Mouse (Mus musculus) G1E (cell line): ENCODE data around the gene Cdkn3. TPM values are rescaled to one million over a fixed set of nuclear protein-coding genes. Genes with fewer than 3 reads are reported as not detected.
"Not testable (repeated sequence)": the region's sequence is repeated elsewhere in the genome, so short reads cannot be mapped to it uniquely, and the experiment has no call there.

Experiments
- ATAC-seq: 2 replicates; pipeline ENCODE4 v1.8.0; 2016; ENCODE audit warnings: mild to moderate bottlenecking; ENCODE audit not compliant: insufficient number of reproducible peaks, poor library complexity, low FRiP score, severe bottlenecking; ENCODE audit errors: extremely low read depth
- DNase-seq: peaks from one replicate; pipeline ENCODE4 v3.0.0; 2012; ENCODE audit warnings: low spot score
- H3K27me3 ChIP-seq: 2 replicates; pipeline ENCODE4 v1.6.1; 2012; ENCODE audit warnings: mild to moderate bottlenecking, low read length, inconsistent platforms; ENCODE audit not compliant: insufficient read depth
- H3K36me3 ChIP-seq: replicated peaks from 2 replicates; pipeline ENCODE3; 2012; ENCODE audit warnings: mild to moderate bottlenecking, inconsistent platforms
- H3K4me1 ChIP-seq: 2 replicates; pipeline ENCODE4 v1.6.1; 2012; ENCODE audit warnings: low read depth, low read length, inconsistent platforms, mixed read lengths; ENCODE audit not compliant: insufficient read depth
- H3K4me3 ChIP-seq: 2 replicates; pipeline ENCODE4 v1.5.1; 2012; ENCODE audit warnings: low read depth, mild to moderate bottlenecking, inconsistent platforms, low read length, moderate library complexity, mixed read lengths
- H3K9me3 ChIP-seq: replicated peaks from 2 replicates; pipeline ENCODE4 v1.6.1; 2012; ENCODE audit warnings: inconsistent platforms
- CTCF ChIP-seq: IDR thresholded peaks from 2 replicates; pipeline ENCODE4 v1.5.1; 2012; ENCODE audit warnings: low read depth, low read length, inconsistent platforms, mixed read lengths
- GATA1 ChIP-seq: IDR thresholded peaks from 2 replicates; pipeline ENCODE4 v1.6.1; 2012; ENCODE audit warnings: borderline replicate concordance, low read length, inconsistent platforms, mixed read lengths
- GATA2 ChIP-seq: IDR thresholded peaks from 2 replicates; pipeline ENCODE4 v1.6.1; 2012; ENCODE audit warnings: low read depth, low read length, inconsistent platforms, borderline replicate concordance
- POLR2AphosphoS5 ChIP-seq: IDR thresholded peaks from 2 replicates; pipeline ENCODE4 v1.6.1; 2012; ENCODE audit warnings: low read depth, low read length, inconsistent platforms; ENCODE audit not compliant: insufficient replicate concordance
- TAL1 ChIP-seq: conservative IDR thresholded peaks from 2 replicates; pipeline ENCODE4 v1.6.1; 2012; ENCODE audit warnings: low read depth, low read length, inconsistent platforms, mixed read lengths
- polyA plus RNA-seq: library from polyadenylated mRNA; stranded (reverse); fragments of >175 nt; gene quantifications from 2 replicates; pipeline ENCODE4 v1.2.3, GENCODE M21; 2012
- total RNA-seq, 2 experiments: library from RNA; stranded (forward) in 1 of 2; stranded (reverse) in 1 of 2; fragments of 200-1000 nt in 1 of 2; fragments of >200 nt in 1 of 2; fragmentation: Nextera tagmentation in 1 of 2; gene quantifications; 2 replicates each; pipeline ENCODE4 v1.2.3; 2014 to 2017

The Cdkn3 gene
- total and polyA plus RNA-seq, 3 experiments, result 1.4 to 25.3 (median 21.7) TPM

GRCm38 (mm10) chr14:46734262-46734661, 26.1 kb upstream of the Cdkn3 start:
- Histone ChIP-seq H3K4me1 (no peaks in the 10 kb centered on the region), H3K36me3 (no peaks in the 10 kb centered on the region), H3K9me3 (no peaks in the 10 kb centered on the region), H3K27me3 (peaks cover 5% of the 10 kb centered on the region), H3K4me3 (no peak overlapping the region)
- TF ChIP-seq CTCF (no peak), POLR2AphosphoS5 (no peak), TAL1 (no peak), GATA2 (no peak), GATA1 (no peak)
- ATAC-seq (no peak), DNase-seq (no peak)

- H3K36me3 ChIP-seq, result no peaks in the 10 kb centered on the region
- H3K27me3 ChIP-seq, result peaks cover 5% of the 10 kb centered on the region
- no peak overlapping the region for H3K4me3 ChIP-seq
- no peaks in the 10 kb centered on the region for H3K4me1 ChIP-seq
- no peaks in the 10 kb centered on the region for H3K9me3 ChIP-seq
- ATAC-seq (no peak), DNase-seq (no peak)
- TF ChIP-seq TAL1, result no peak
- no peak for TF ChIP-seq GATA2
- no peak for TF ChIP-seq GATA1
- no peak for TF ChIP-seq POLR2AphosphoS5
- no peak for TF ChIP-seq CTCF
These were observed 25.4 kb upstream of the Cdkn3 start for GRCm38 (mm10) chr14:46734761-46735455.

GRCm38 (mm10) chr14:46736366-46736765, 24.0 kb upstream of the Cdkn3 start:
- TF ChIP-seq POLR2AphosphoS5 (no peak), CTCF (no peak), GATA1 (no peak)
- Histone ChIP-seq H3K36me3 (no peaks in the 10 kb centered on the region), H3K4me1 (no peaks in the 10 kb centered on the region), H3K4me3 (no peak overlapping the region), H3K9me3 (no peaks in the 10 kb centered on the region), H3K27me3 (peaks cover 8% of the 10 kb centered on the region)
- ATAC-seq (no peak), DNase-seq (no peak)

GRCm38 (mm10) chr14:46737346-46737745, 23.0 kb upstream of the Cdkn3 start:
- not testable (repeated sequence) for H3K4me1 ChIP-seq, DNase-seq, ATAC-seq, H3K36me3 ChIP-seq, H3K27me3 ChIP-seq, H3K4me3 ChIP-seq, H3K9me3 ChIP-seq

- ATAC-seq (no peak), DNase-seq (no peak)
- H3K4me3 ChIP-seq, result no peak overlapping the region
- H3K4me1 ChIP-seq, result no peaks in the 10 kb centered on the region
- peaks cover 7% of the 10 kb centered on the region; the same call in 1 of the 2 replicates for H3K27me3 ChIP-seq
- TF ChIP-seq POLR2AphosphoS5 (no peak), CTCF (no peak), GATA1 (no peak), TAL1 (no peak), GATA2 (no peak)
- H3K36me3 ChIP-seq, result no peaks in the 10 kb centered on the region
- no peaks in the 10 kb centered on the region for H3K9me3 ChIP-seq
These were observed 17.7 kb upstream of the Cdkn3 start for GRCm38 (mm10) chr14:46742674-46743073.

- peaks cover 7% of the 10 kb centered on the region; the same call in 1 of the 2 replicates for H3K27me3 ChIP-seq
- no peaks in the 10 kb centered on the region for H3K9me3 ChIP-seq
- H3K4me3 ChIP-seq, result no peak overlapping the region
- DNase-seq (no peak), ATAC-seq (no peak)
- TF ChIP-seq CTCF, result no peak
- TF ChIP-seq TAL1, result no peak
- TF ChIP-seq GATA1, result no peak
- no peak for TF ChIP-seq GATA2
- no peak for TF ChIP-seq POLR2AphosphoS5
- no peaks in the 10 kb centered on the region for H3K36me3 ChIP-seq
- H3K4me1 ChIP-seq, result no peaks in the 10 kb centered on the region
These were observed 14.9 kb upstream of the Cdkn3 start for GRCm38 (mm10) chr14:46745413-46745812.

GRCm38 (mm10) chr14:46754371-46754770, 6.0 kb upstream of the Cdkn3 start:
- peaks cover 28% of the 10 kb centered on the region for H3K27me3 ChIP-seq
- not testable (repeated sequence) for H3K4me3 ChIP-seq, ATAC-seq, H3K4me1 ChIP-seq, H3K9me3 ChIP-seq, DNase-seq, H3K36me3 ChIP-seq
